Mouse (Mus musculus) activated CD4-positive, CD25-positive, alpha-beta regulatory T cell, adult 9 weeks (primary cell): ENCODE measurements around the gene Cidec. TPM values are rescaled to one million over a fixed set of nuclear protein-coding genes. Genes with fewer than 3 reads are reported as not detected.

Source experiments
- polyA plus RNA-seq: library from polyadenylated mRNA; unstranded; fragments of 100-300 nt; shearing (Covaris generic); gene quantifications from one replicate; pipeline ENCODE4 v1.2.1, GENCODE M21; 2017

Cidec gene
- polyA plus RNA-seq = not detected

GRCm38 (mm10) chr6:113435664-113436205, at the start of gene Cidec:
Gene Cidec, minus strand, starts transcription at chr6:113435760.

DNA sequence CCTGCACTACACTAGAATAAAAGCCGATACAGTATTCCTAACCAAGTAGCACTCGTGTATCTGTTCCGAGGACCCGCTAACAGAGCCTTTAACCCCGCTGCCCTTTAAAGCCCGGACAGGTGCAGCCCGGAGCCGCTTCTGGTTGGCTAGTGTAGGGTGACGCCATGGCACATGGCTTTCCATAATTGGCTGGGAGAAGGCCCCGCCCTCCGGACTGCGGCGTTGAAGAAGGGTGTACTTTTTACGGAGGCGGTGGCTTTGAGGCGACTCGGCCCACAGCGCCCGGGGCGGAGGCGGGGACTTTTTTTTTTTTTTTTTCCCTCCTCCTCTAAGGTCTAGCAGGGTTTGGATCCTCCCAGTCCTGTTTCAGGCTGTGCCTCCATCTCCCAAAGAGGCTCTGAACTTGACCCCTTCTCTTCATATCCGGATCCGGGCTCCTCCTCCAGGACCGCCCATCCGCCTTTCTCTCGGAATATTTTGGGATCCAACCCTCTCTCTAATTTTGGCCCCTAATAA, 47.6 kb upstream of the Cidec start, which contains the start of gene Creld1:
Creld1 (plus strand) TSS at position 198 of the 516 bp plus-strand sequence.

GRCm38 (mm10) chr6:113471297-113471936, 35.9 kb upstream of the Cidec start, which contains the start of gene Il17rc:
Gene Il17rc, plus strand, starts transcription at chr6:113471427.

DNA sequence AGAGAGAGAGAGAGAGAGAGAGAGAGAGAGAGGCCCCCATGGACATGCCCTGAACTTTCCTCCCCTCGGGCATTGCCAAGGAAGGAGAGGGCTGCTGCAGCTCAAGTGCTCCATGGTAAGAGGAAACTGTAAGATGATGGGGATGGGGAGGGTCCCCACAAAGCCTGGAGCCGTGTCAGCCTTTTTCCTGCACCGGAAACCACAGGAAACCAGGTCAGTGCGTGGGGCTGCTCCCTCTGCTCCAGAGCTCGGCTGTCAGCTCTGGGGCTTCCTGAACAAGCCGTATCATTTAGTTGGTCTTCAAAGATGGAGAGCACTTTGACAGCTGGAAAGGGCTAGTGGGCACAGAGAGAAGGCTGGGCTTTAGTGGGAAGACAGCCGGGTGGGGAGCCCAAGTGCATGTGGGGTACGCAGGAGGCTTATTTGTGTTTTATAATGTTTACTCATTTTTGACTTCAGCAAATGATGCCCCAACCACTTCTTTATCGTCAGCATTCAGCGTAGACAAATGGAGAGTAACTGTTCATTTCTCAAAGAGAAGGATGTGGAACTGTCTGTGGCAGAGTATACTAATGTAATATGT, 22.5 kb upstream of the Cidec start, which contains the start of gene Il17re:
Il17re (plus strand) TSS at position 533 of the 583 bp plus-strand sequence.

GRCm38 (mm10) chr6:113442442-113443090, 7.0 kb upstream of the Cidec start, which contains the start of gene Jagn1:
Gene Jagn1, plus strand, starts transcription at chr6:113442569.

DNA sequence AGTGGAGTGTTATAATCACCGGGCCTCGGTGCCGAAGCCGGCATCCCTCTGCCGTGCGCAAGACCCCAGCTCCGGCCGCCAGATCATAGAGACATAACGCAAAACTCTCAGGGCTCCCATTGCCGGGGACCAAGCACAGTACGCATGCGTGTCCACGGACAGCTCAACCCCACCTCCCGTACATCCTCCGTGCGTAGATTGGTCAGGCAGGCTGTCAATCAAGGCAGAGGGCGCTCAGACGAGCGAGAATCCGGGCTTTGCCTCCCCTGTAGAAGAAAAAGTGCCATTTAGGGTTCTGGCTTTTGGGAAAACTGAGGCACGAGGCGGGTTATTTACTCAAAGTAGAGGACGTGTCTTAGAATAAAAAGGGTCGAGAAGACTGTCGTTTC, 16.4 kb downstream of the Cidec start, which contains the start of gene Rpusd3:
Rpusd3 (minus strand) TSS at position 142 of the 389 bp plus-strand sequence.

DNA sequence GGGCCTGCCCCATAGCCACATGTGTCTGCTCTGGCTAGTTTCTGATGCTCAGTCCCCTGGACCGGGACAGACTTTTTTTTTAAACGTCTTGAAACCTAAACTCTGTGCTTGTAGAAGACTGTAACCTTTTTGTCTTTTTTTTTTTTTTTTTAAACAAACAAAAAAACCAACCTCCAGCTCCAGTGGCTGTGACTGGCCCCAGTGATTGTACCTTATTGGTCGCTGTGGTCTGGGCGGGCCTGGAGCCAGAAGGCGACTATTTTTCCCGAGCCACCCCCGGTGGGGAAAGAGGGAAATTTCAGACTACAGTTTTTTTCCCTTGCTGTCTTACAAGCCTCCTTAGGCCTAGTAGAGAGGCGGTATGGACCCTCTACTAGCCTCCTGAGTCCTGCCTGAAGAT, 46.6 kb downstream of the Cidec start, which contains the start of gene Ttll3:
Ttll3 (plus strand) TSS at position 301 of the 400 bp plus-strand sequence.

DNA sequence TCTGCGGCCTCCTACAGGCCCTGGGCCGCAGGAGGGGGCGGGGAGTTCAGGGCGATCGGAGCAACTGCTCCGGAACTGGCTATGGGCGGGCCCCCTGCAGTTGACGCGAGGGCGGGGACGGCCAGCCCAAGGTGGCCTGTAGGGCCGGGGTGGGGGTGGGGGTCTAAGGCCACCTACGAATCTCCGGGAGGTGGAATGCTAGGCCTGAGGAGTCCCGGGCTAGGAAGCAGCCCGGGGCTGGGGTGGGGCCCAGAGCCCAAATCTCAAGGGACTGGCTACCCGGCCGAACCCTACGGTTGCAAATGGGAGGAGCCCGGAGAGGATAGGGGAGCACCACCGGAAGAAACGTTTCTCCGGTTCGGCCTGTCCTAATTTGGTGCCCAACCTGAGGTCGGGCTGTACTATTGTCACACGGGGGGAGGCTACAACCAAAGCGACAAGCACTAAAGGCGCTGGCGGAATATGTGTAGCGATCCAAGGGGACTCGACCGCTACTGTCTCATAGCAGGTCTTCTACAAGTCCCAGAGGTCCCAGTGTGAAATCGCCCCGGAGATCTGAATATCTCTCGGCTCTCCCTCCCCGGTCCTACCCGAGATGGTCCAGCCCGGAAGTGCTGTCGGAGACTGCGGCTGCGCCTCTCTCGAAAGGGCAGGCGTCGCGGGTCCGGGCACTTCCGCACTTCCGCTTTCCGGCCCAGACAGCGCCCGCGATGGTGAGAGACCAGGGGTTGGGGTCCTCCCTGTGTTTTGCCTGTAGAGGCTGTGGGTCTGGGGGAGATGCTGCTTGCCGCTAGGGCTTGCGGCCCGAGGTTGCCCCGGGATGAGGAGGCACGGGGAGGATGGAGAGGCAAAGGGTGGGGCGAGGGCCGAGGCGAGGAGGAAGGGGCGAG, 57.8 kb downstream of the Cidec start, which contains the start of the genes Tada3 and Arpc4:
Tada3 (minus strand) TSS at position 388 of the 890 bp plus-strand sequence.
Arpc4 (plus strand) TSS at position 620 of the 890 bp plus-strand sequence.

Other genes starting within 250 kb of the Cidec start
- 0.57 TPM for gene Lhfpl4, start 240.4 kb downstream of the Cidec start, polyA plus RNA-seq
- 38.3 TPM for gene Mtmr14, start 197.9 kb downstream of the Cidec start, polyA plus RNA-seq
- 0.13 TPM for gene Cpne9, start 153.5 kb downstream of the Cidec start, polyA plus RNA-seq
- 42.7 TPM for gene Brpf1, start 128.6 kb downstream of the Cidec start, polyA plus RNA-seq
- gene Ogg1, start 108.8 kb downstream of the Cidec start, polyA plus RNA-seq = 12.8 TPM
- gene Camk1, start 91.8 kb downstream of the Cidec start, polyA plus RNA-seq = 3.2 TPM
- gene Tada3, start 57.9 kb downstream of the Cidec start, polyA plus RNA-seq = 73.2 TPM
- 625 TPM for gene Arpc4, start 57.6 kb downstream of the Cidec start, polyA plus RNA-seq
- 17.0 TPM for gene Ttll3, start 46.5 kb downstream of the Cidec start, polyA plus RNA-seq
- gene Rpusd3, start 16.4 kb downstream of the Cidec start, polyA plus RNA-seq = 13.1 TPM
- 60.5 TPM for gene Jagn1, start 6.8 kb upstream of the Cidec start, polyA plus RNA-seq
- gene Il17re, start 22.7 kb upstream of the Cidec start, polyA plus RNA-seq = not detected
- 0.26 TPM for gene Il17rc, start 35.7 kb upstream of the Cidec start, polyA plus RNA-seq
- gene Creld1, start 47.5 kb upstream of the Cidec start, polyA plus RNA-seq = 12.7 TPM
- gene Prrt3, start 66.2 kb upstream of the Cidec start, polyA plus RNA-seq = 0.33 TPM
- 104 TPM for gene Emc3, start 95.9 kb upstream of the Cidec start, polyA plus RNA-seq
- 2.4 TPM for gene Fancd2, start 95.9 kb upstream of the Cidec start, polyA plus RNA-seq
- not detected for gene Fancd2os, start 165.0 kb upstream of the Cidec start, polyA plus RNA-seq
- gene Brk1, start 169.0 kb upstream of the Cidec start, polyA plus RNA-seq = 279 TPM
- gene Vhl, start 188.2 kb upstream of the Cidec start, polyA plus RNA-seq = 31.9 TPM
- gene Irak2, start 202.7 kb upstream of the Cidec start, polyA plus RNA-seq = 64.7 TPM